Mouse (Mus musculus): ENCODE measurements around the gene Ginm1. TPM values are rescaled to one million over a fixed set of nuclear protein-coding genes. Genes with fewer than 3 reads are reported as not detected.

The Ginm1 gene
- total RNA-seq (2021) = 100 to 1,000 TPM in 1 of 2 experiments, 10 to 100 TPM in 1; 75.8 to 106 TPM
- long read RNA-seq, experiment 1, transcript Ginm1-204 (8 exons, 1,525 nt) = major isoform, 113 of 132 reads
- long read RNA-seq, experiment 1, partial matches to known transcripts = 6 of 132 reads
- long read RNA-seq, experiment 1, other reads (novel, unspliced or antisense) = 8 of 132 reads
- long read RNA-seq, experiment 2, transcript Ginm1-201 (8 exons, 1,557 nt) = minor isoform, 12 of 220 reads
- long read RNA-seq, experiment 2, transcript Ginm1-204 (8 exons, 1,525 nt) = major isoform, 184 of 220 reads
- long read RNA-seq, experiment 2, partial matches to known transcripts = 3 of 220 reads
- long read RNA-seq, experiment 2, other reads (novel, unspliced or antisense) = 19 of 220 reads

DNA sequence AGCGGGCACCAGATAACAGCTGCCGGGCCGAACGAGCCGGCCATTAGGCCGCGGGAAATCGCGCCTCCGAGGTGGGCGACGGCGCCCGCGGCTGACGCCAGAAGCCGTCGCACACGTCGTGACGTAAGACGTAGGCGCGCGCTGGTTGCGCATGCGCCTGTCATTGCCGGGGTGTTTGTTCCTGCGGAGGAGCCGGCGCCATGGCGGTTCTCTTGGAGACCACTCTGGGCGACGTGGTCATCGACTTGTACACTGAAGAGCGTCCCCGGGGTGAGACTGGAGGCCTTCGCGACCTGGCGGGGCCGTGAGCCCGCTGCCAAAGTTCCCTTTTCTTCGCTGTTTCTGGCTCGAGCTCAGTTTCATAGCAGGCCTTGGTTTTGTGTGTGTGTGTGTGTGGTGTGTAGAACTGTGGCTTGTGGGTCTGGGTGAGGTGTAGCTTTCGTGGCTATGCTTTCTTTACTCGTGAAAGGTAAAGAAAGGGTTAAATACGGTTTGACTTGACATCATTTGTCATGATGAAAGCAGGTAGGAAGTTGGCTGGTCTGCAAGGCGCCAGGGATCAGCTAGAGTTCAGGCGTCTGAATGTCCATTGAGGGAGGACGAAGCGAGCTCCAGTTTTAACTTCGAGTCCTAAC is at the start of gene Ginm1, which contains the start of gene Ppil4:
Gene Ginm1, minus strand, starts transcription at position 74 of the 635 bp plus-strand sequence.
Gene Ppil4, plus strand, starts transcription at position 141 of the 635 bp plus-strand sequence.
- intact Hi-C loops (cut with DNase I) = no loop called here
- peak; percentile 86 to 87 for DNase-seq

- DNase-seq = peak; percentile 60 to 65
- intact Hi-C loops (cut with DNase I) = no loop called here
Observed at GRCm38 (mm10) chr10:7841571-7842080, 49.0 kb upstream of the Ginm1 start.

DNA sequence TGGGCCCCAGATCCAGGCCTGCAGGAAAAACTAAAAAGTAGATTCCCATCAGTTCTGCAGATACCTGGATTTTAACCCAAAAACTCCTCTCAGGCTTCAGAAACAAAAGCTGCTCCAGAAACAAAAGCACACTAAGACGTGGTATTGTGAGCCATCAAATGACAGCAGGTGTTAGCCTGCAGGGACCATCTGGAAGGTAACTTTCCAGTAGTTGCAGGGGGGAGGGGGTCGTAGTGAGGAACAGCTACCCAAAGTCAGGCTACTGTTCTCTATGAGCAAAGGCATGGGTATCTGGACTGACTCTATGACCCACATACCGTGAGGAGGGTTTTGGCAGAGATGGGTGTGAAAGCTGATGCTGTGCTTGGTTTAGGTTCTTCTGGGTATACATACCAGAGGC is 48.2 kb upstream of the Ginm1 start:
- intact Hi-C loops (cut with DNase I) = no loop called here
- no peak for DNase-seq

DNA sequence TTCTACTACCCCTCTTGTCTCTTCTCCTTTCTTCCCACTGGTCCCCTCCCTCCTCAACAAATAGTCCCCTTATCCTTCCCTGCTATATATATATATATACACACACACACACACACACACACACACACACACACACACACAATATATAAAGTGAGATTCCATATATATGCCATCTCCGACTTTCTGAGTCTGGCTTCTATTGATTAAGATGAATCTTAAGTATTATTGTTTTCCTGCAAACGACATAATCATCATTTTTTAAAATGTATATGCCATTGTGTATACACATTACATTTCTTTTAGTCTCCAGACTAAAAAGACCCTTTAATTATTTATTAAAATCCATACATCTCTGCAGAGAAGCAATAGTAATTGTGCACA is 47.7 kb upstream of the Ginm1 start:
- DNase-seq = no peak
- intact Hi-C loops (cut with DNase I) = no loop called here

DNA sequence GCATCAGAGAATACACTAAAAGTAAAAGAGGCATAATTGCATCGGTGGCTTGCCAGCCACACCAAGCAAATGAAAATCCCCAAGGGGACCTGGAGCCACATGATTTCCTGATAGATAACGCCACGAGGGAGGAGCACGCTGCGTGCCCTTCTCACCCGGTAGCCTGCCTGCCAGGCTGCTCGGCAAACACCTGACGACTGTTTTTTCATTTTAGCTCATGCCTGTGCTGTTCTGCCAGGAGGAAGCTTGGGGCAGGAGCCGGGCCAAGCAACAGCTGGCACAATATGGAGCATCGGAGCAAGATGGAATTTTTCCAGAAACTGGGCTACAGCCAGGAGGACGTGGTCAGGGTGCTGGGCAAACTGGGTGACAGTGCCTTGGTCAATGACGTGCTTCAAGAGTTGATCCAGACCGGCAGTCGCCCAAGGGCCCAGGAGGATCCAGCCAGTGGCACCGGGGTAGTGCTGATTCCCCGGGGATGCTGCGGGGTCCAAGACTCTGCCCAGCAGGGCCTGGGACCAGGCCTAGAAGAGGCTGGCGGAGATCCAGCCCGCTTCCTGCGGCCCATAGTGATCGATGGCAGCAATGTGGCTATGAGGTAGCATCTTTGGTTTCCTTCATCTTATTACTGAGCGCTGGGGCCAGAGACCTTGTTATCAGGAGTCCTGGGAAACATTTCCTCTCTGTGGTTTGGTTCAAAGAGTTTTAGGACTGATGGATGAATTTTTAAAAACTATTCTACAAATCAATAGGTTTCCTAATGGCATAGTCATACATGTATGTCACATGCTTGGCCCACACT is 47.1 kb upstream of the Ginm1 start:
- intact Hi-C loops (cut with DNase I) = no loop called here
- peak in 1 of 2 experiments; percentile 10 for DNase-seq

- no peak for DNase-seq
- intact Hi-C loops (cut with DNase I) = no loop called here
Observed at GRCm38 (mm10) chr10:7838874-7839421, 46.3 kb upstream of the Ginm1 start.

GRCm38 (mm10) chr10:7838036-7838435 is 45.4 kb upstream of the Ginm1 start:
- intact Hi-C loops (cut with DNase I) = no loop called here
- DNase-seq = no peak

- intact Hi-C loops (cut with DNase I) = no loop called here
- no peak for DNase-seq
Observed at GRCm38 (mm10) chr10:7837446-7837845, 44.8 kb upstream of the Ginm1 start.

GRCm38 (mm10) chr10:7836902-7837301 is 44.3 kb upstream of the Ginm1 start:
- intact Hi-C loops (cut with DNase I) = no loop called here
- no peak for DNase-seq

DNA sequence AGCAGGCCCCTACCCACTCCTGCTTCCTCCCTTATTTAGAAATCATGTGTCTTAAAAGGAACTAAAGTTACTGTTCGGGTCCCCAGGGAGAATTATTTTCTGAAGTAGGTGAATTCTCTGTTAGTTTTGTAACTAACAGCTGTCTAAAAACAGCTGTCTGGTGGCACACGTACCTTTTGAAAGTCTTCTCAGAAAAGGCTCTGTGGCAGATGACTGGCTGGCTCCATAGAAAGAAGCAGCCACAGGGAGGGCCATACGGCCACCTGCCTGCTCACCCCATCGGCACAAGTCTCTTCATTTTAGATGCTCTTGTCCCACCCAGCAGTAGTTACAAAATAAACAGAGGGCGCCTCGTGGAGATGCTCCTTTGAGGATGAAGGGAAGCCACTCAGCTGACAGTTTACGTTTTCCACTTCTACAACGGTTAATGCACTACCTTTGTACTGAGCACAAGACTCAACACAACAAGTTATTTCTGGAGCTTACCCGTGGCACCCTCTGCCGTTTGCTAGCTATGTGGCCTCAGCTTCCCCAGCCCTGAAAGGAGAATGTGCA is 42.1 kb upstream of the Ginm1 start:
- no peak for DNase-seq
- intact Hi-C loops (cut with DNase I) = no loop called here

DNA sequence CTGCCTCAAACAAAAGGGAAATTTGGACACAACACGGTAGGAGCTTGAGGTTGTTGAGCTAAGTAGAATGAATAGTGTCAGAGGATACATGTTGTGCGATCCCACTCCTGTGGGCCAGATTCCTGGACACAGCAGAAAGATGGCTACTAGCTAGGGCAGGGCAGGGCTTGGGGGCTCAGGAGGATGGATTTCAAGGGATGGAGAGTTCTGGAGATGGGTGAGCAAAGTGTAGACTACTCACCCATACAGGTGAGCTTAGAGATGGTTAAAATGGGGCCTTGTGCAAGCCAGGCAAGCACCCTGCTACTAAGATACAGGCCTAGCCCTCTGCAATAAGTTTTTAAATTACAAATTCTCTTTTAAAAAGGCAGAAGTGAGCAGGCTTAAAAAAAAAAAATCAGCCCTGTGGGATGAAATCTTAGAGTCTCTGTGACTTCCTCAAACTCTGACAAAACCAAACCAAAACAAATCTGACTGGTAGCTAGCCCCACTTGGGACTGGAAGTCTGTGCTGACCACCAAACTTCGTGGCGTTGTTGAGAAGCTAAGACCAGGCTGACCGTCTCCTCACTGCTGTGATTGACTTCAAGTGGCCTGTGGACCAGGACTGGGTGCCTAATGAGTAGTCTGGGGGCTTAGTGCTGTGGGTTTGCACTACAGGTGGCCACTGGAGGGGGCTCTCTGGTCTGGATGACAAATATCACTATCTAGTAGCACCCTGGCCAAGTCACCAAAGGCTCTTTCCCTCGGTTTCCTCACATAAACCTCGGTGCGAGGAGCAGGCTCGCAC is 40.9 kb upstream of the Ginm1 start:
- intact Hi-C loops (cut with DNase I) = no loop called here
- DNase-seq = no peak

DNA sequence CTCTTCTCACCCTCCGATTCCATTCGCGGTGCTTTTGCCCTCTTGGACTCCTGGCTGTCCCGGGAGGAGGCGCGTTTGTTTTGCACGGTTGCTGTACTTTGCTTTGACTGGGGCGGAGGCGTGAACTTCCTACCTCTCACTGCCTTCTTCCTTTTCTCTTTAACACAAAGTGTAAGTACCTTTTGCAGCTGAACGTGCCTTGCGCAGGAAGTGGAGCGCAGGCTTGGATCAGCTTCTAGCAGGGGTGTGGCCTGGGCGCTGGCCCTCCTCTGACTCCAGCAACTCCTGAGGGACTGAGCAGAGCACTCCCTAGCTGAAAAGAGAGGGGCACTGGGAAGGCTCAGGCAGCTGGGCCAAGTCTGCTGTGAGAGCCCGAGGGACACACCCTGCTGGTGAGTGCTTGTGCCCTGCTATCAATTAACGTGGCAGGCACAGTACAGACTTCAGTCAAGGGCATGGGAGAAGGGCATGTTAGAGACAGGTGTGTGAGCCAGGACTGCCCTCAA is 39.6 kb upstream of the Ginm1 start, which contains the start of gene Zc3h12d:
Gene Zc3h12d, plus strand, starts transcription at position 300 of the 506 bp plus-strand sequence.
- no peak for DNase-seq
- intact Hi-C loops (cut with DNase I) = no loop called here

GRCm38 (mm10) chr10:7826106-7826505 is 33.5 kb upstream of the Ginm1 start:
- no peak for DNase-seq
- intact Hi-C loops (cut with DNase I) = no loop called here

DNA sequence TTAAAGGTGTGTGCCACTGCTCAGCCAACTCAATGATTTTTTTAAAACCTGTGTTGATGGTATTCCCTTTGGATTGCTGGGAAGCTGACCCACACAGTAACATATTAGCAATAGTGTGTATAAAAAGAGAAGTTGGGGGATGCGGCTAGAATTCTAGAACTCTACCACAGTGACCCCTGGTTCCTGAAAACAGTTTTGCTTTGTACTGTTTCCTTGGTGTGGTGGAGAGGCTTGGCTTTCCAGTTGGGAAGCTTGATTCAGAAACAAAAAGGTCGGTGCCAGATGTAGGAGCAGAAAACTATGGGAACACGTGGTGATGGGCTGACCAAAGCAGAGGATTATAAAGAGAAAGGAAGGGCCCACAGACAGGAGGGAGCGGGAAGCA is 32.6 kb upstream of the Ginm1 start:
- intact Hi-C loops (cut with DNase I) = no loop called here
- DNase-seq = no peak

DNA sequence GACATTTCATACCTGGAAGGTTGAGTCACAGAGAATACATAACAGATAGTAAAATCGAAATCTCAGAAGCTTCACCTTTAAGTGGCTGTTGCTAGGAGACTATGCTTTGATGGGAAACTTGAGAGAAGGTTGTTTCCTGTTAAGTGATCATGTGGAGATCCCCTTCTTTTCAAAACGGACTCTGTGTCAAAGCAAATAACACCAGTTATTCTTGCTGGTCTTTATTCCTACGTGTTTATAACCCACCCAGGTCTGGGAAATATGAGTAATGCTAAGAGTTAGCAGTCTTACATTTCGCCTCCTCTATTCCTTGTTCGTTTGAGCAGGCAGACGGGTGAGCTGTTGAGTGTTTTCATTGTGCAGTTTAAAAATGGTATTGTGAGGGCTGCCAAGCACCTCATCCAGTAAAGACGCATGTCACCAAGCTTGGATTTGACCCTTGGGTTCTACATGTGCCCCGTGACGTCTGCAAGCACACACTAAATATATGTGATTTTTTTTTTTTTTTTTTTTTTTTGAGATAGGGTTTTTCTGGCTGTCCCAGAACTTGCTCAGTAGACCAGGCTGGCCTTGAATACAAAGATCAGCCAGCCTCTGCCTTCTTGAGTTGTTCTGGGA is 32.1 kb upstream of the Ginm1 start:
- intact Hi-C loops (cut with DNase I) = no loop called here
- DNase-seq = no peak

DNA sequence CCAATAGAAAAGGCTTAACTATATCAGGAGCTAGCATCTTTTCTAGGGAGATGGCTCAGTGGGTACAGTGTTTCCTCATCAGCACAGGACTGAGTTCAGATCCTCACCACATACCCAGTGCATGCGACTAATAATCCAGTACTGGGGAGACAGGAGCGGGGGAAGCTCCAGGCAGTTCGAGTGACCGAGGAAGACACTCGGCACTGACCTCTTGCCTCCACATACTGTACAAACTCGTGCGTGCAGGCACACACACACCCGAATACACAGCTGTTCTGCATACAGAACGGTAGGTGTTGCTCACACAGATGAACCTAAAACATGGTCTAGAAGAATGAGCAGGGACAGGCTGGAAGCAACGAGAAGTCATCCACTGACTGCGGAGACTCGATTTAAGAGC is 29.4 kb upstream of the Ginm1 start:
- no peak for DNase-seq
- intact Hi-C loops (cut with DNase I) = no loop called here

DNA sequence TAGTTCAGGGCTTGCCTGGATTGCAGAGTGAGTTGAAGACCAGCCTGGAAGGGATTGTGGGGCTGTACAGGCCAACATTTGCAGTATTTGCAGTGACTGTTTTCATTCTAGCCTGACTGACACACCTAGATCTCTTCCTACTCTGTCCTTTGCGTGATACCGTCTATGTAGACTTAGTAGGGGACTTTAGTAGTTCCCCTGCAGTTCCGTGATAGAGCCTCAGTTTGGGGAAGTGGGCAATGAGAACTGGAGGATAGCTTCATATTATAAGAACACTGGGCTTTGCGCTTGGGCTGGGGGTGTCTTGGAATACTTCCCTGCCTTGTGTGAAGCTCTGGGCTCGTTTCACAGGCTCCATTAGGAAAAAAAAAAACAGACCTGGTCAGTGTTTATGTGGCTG is 27.5 kb upstream of the Ginm1 start:
- intact Hi-C loops (cut with DNase I) = no loop called here

GRCm38 (mm10) chr10:7819603-7820002 is 27.0 kb upstream of the Ginm1 start:
- no peak for DNase-seq
- intact Hi-C loops (cut with DNase I) = no loop called here

More for the DNA sequence above, 27.5 kb upstream of the Ginm1 start:
- no peak for DNase-seq

DNA sequence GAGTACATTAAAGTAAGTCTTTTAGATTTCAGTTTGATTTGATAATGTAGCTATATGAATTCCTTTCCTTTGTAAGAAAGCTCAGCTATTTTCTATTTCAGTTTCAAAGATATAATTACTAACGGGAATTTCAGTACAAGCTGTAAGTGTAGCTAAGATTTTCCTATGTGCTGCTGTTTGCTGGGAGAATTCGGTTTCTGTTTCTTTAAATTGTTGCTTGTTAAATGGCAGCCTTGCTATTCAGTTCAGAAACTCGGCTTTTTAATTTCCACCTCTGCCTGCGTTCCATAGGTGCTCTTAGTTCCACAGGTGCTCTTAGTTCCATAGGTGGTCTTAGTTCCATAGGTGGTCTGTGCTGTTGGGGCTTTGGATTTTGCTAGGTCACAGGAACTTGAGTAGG is 26.5 kb upstream of the Ginm1 start:
- DNase-seq = no peak
- intact Hi-C loops (cut with DNase I) = no loop called here

Measured in gastrocnemius, postnatal 36 days (tissue).